Mouse (Mus musculus) thymus, adult 2 months (tissue): ENCODE results near the gene Stk16. TPM values are rescaled to one million over a fixed set of nuclear protein-coding genes. Genes with fewer than 3 reads are reported as not detected.

Source experiments
- DNase-seq: peaks from one replicate; pipeline ENCODE4 v3.0.0; 2021
- H3K27ac ChIP-seq: fragments of 200-500 bp; 2 replicates; pipeline ENCODE4 v1.5.1; 2012; ENCODE audit warnings: low read length, control low read depth; ENCODE audit not compliant: control insufficient read depth, insufficient read depth
- H3K27me3 ChIP-seq: fragments of 200-500 bp; 2 replicates; pipeline ENCODE4 v1.6.1; 2012; ENCODE audit warnings: mild to moderate bottlenecking, low read length, moderate library complexity, mixed read lengths; ENCODE audit not compliant: control insufficient read depth, insufficient read depth
- H3K36me3 ChIP-seq: fragments of 200-500 bp; 2 replicates; pipeline ENCODE4 v1.6.1; 2012; ENCODE audit warnings: mild to moderate bottlenecking, low read length, moderate library complexity; ENCODE audit not compliant: control insufficient read depth, insufficient read depth
- H3K4me1 ChIP-seq: fragments of 200-500 bp; replicated peaks from 2 replicates; pipeline ENCODE4 v1.6.1; 2012; ENCODE audit warnings: low read length; ENCODE audit not compliant: control insufficient read depth, insufficient read depth
- H3K4me3 ChIP-seq: fragments of 200-500 bp; 2 replicates; pipeline ENCODE4 v1.5.1; 2012; ENCODE audit warnings: mild to moderate bottlenecking, low read length, control low read depth, moderate library complexity; ENCODE audit not compliant: control insufficient read depth, insufficient read depth
- CTCF ChIP-seq: fragments of 200-500 bp; IDR thresholded peaks from 2 replicates; pipeline ENCODE4 v1.5.1; 2012; ENCODE audit warnings: mild to moderate bottlenecking, control low read depth, low read length, moderate library complexity, borderline replicate concordance; ENCODE audit not compliant: control insufficient read depth, poor library complexity, insufficient read depth; ENCODE audit errors: extremely low read depth
- POLR2A ChIP-seq: fragments of 200-500 bp; IDR thresholded peaks from 2 replicates; pipeline ENCODE4 v1.6.1; 2012; ENCODE audit warnings: mild to moderate bottlenecking, low read length, control low read depth, moderate library complexity; ENCODE audit not compliant: control insufficient read depth, poor library complexity, insufficient read depth; ENCODE audit errors: extremely low read depth
- WGBS: fragments of 180-500 bp; shearing (Covaris S2); methylation state at CpG from one replicate; pipeline ENCODE4 v1.1.7; 2018; 5-methylcytosine and 5-hydroxymethylcytosine counted together
- polyA plus RNA-seq: library from polyadenylated mRNA; depleted of rRNA; stranded (reverse); fragments of >200 nt; gene quantifications from 2 replicates; pipeline ENCODE4 v1.2.3, GENCODE M21; 2012

Gene Stk16
- polyA plus RNA-seq, 1 experiment = 340 TPM

- H3K27me3 ChIP-seq = no peaks in the 10 kb centered on the region
- H3K4me3 ChIP-seq = no peak overlapping the region
- DNase-seq = no peak
- WGBS = 7% methylated on average over 3 of the region's 3 CpGs
- H3K27ac ChIP-seq = no peak overlapping the region; the same call in 1 of the 2 replicates
- H3K4me1 ChIP-seq = peaks cover 30% of the 10 kb centered on the region
- H3K36me3 ChIP-seq = no peaks in the 10 kb centered on the region
- TF ChIP-seq POLR2A (no peak), CTCF (no peak)
Measured at GRCm38 (mm10) chr1:75225473-75225872, 14.8 kb downstream of the Stk16 start.

- H3K4me3 ChIP-seq = no peak overlapping the region
- peaks cover 30% of the 10 kb centered on the region for H3K4me1 ChIP-seq
- no peak for TF ChIP-seq CTCF
- no peak for TF ChIP-seq POLR2A
- 49% methylated on average over 2 of the region's 2 CpGs for WGBS
- H3K27ac ChIP-seq = no peak overlapping the region; the same call in 1 of the 2 replicates
- no peaks in the 10 kb centered on the region for H3K27me3 ChIP-seq
- DNase-seq = no peak
- H3K36me3 ChIP-seq = no peaks in the 10 kb centered on the region
Measured at GRCm38 (mm10) chr1:75226138-75226537, 15.5 kb downstream of the Stk16 start.

- Histone ChIP-seq H3K36me3 (no peaks in the 10 kb centered on the region), H3K4me1 (peaks cover 21% of the 10 kb centered on the region), H3K27ac (no peak overlapping the region), H3K27me3 (no peaks in the 10 kb centered on the region), H3K4me3 (no peak overlapping the region)
- 96% methylated on average over 1 of the region's 1 CpGs for WGBS
- TF ChIP-seq POLR2A (no peak), CTCF (no peak)
- DNase-seq = no peak
Measured at GRCm38 (mm10) chr1:75227653-75228052, 17.0 kb downstream of the Stk16 start.

GRCm38 (mm10) chr1:75229158-75229557 lies 18.5 kb downstream of the Stk16 start:
- Histone ChIP-seq H3K27me3 (no peaks in the 10 kb centered on the region), H3K4me3 (no peak overlapping the region), H3K36me3 (no peaks in the 10 kb centered on the region), H3K4me1 (peaks cover 11% of the 10 kb centered on the region), H3K27ac (no peak overlapping the region)
- 48% methylated on average over 4 of the region's 4 CpGs for WGBS
- TF ChIP-seq POLR2A (no peak), CTCF (no peak)
- DNase-seq = no peak

- H3K27ac ChIP-seq = no peak overlapping the region
- H3K36me3 ChIP-seq = no peaks in the 10 kb centered on the region
- H3K27me3 ChIP-seq = no peaks in the 10 kb centered on the region
- H3K4me1 ChIP-seq = peaks cover 7% of the 10 kb centered on the region
- WGBS = 69% methylated on average over 7 of the region's 7 CpGs
- TF ChIP-seq CTCF (no peak), POLR2A (no peak)
- no peak for DNase-seq
- H3K4me3 ChIP-seq = no peak overlapping the region
Measured at GRCm38 (mm10) chr1:75230335-75230994, 19.8 kb downstream of the Stk16 start.

GRCm38 (mm10) chr1:75231224-75231623 lies 20.6 kb downstream of the Stk16 start:
- Histone ChIP-seq H3K4me3 (no peak overlapping the region), H3K4me1 (peaks cover 6% of the 10 kb centered on the region), H3K36me3 (no peaks in the 10 kb centered on the region), H3K27me3 (no peaks in the 10 kb centered on the region), H3K27ac (no peak overlapping the region)
- WGBS = 97% methylated on average over 4 of the region's 4 CpGs
- TF ChIP-seq CTCF = no peak
- TF ChIP-seq POLR2A = no peak
- no peak for DNase-seq
